Mouse (Mus musculus): ENCODE data around the gene Pitpnm3. TPM values are rescaled to one million over a fixed set of nuclear protein-coding genes. Genes with fewer than 3 reads are reported as not detected.

Gene Pitpnm3
- polyA plus RNA-seq, 2 experiments from 2014 or later, result not detected

DNA sequence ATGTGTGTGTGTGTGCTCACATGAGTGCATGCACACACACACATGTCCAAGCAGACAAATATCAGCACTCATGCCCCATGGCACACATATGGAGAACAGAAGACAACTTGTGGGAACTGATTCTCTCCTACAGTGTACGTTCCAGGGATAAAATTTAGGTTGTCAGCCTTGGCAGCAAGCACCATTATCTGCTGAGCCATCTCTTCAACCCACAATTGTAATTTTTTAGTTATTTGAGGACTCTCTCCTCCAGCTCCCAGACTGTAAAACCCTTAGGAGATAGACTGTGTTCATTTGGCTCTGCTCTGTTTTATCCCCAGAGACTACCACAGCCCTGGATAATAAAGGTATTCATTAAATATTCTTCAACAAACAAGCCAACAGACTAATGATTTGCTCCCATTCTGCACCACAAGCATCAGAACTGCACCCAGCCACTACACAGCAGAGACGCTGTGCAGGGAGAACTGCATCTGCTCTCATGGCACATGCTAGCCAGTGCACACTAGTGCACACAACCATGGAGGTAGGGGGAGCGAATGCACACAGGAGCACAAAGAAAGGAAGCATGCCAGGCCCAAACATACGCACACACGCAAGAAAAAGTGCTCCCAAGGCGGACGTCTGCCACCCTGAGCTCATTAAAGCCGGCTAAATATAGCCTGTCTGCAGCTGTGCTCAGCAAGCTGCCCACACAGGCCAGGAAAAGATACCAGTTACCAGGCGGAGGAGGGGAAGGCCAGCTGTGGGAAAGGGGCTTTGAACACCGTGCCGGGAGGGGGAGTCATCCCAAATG, 49.1 kb downstream of the Pitpnm3 start:
- ATAC-seq, result no peak

DNA sequence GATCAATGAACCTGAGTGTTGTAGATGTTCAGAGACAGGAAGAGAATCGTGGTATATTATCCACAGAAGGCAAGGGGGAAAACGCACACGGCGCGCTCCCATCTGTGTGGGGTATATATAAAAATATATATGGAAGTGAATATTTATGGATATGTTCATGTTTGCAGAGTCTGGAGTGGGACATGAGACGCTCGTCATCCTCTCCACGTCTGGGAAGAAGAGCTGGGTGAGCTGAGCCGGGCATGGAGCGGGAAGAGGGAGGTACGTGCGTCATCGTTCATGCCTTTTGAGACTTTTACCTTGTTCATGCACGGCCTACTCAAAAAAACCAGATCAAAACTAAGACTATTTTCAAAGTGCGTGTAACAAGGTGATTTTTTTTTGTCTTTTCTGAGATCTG, 51.2 kb downstream of the Pitpnm3 start:
- ATAC-seq, result no peak

DNA sequence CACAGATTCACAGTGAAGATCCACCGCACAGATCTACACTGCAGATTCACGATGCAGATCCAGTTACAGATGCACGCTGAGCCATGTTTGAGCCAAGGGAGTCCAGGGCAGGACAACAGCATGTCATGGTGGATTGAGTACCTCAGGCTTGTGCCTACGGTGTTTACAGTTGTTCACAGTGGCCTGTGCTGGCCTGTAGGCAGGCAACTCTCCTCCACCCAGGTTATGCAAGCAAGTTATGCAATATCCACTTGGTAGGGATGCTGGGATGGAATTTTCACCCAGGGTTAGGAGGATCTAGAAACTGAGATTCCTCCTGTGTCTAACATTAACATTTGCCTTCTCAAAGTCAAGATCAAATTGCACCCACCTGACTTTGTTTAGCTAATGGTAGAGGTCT, 53.0 kb downstream of the Pitpnm3 start:
- ATAC-seq, result no peak

- ATAC-seq, result no peak
Measured at GRCm38 (mm10) chr11:72080461-72080860, 55.1 kb downstream of the Pitpnm3 start.

GRCm38 (mm10) chr11:72078647-72079046, 56.9 kb downstream of the Pitpnm3 start:
- no peak for ATAC-seq

DNA sequence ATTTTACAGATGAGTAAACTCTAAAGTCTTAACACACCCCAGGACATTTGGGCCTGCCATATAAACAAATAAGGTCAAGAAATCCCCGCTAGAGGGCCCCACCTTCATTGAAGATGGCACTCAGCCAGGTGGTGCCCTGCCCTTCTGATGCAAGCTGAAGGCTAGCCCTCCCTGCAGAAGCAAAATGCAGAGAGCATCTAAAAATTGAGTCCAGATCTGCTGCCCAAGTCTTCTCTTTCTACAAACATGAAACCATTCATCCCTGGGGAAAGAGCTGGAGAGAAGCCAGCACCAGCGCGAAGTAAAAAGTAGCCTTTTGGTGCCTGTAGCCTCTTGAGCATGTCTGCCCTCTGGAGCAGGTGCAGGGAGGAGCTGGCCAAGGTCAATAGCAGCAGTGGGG, 57.5 kb downstream of the Pitpnm3 start:
- ATAC-seq, result no peak

GRCm38 (mm10) chr11:72074230-72074629, 61.3 kb downstream of the Pitpnm3 start:
- no peak for ATAC-seq

- ATAC-seq, result no peak
Measured at GRCm38 (mm10) chr11:72072331-72072905, 63.2 kb downstream of the Pitpnm3 start.

GRCm38 (mm10) chr11:72070733-72071132, 64.8 kb downstream of the Pitpnm3 start:
- ATAC-seq, result no peak

GRCm38 (mm10) chr11:72068026-72068425, 67.6 kb downstream of the Pitpnm3 start:
- ATAC-seq, result no peak

DNA sequence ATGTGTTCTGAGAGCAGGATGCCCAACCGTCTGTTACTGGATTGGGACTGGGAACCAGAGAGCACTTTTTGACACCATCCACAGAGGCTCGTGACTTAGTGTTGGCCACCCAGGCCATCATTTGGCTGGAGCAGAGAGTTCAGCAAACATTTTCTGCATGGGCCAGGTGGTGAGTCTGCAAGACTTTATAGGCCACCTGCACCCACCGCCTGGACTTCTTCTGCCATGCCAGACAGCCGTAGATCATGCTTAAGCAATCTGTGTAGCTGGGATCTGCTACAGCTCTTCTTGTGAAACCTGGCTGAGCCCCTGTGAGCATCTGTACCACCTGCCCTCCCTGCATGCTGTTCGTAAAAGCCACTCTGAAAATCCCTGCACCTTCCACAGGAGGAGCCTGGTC, 68.3 kb downstream of the Pitpnm3 start:
- ATAC-seq, result no peak

DNA sequence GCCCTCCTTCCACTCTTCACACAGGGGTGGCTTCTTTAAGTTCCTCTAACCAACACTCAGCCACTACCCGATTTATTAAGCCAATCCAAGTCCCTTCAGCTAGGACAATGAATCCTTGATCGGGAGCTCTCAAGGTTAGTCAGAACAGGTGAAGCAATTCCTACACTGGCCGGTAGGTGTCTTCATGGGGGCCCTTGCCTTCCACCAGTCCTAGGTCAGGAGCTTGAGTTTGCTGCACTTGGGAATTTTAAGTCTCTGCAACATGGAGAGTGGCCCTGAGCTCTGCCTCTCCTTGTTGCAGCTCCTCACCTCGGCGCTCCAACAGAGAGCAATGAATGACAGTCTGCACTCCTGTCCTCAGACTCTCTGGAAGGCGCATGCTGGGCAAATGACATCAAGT, 69.2 kb downstream of the Pitpnm3 start:
- no peak for ATAC-seq

GRCm38 (mm10) chr11:72065103-72065502, 70.5 kb downstream of the Pitpnm3 start:
- no peak for ATAC-seq

DNA sequence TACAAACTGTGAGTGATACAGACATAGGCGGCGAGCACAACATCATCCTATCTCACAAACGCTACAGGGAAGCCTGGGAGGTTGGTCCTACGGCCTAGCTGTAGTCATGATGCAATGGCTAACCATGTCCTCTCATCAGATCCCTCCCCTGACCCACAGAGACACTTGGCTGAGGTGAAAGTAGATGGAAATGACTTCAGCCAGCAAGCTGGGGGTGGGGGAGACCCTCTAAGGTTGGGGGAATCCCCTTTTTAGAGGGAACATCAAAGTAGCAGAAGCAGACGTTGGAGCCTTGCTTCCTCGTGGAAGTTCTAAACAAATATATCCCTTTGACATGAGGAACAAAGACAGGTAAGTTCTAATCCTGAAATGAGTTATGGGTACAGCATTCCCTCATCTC, 71.2 kb downstream of the Pitpnm3 start:
- ATAC-seq, result no peak

GRCm38 (mm10) chr11:72061093-72061620, 74.4 kb downstream of the Pitpnm3 start:
- no peak for ATAC-seq

DNA sequence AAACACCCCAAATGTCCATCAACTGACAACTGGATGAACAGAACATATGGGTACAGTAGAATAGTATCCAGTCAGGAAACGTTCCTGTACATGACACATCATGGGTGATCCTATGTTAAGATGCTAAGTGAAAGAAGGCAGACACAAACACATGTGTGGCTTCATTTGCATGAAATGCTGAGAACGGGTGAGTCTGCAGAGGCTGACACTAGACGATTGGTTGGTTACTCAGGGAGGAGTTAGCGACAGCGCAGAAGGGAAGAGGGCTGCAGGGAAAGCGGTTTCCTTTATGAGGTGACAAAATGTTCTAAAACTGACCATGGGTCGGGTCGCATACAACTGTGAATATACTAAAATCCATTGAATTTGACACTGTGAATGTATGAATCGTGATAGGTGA, 75.2 kb downstream of the Pitpnm3 start:
- ATAC-seq, result no peak

DNA sequence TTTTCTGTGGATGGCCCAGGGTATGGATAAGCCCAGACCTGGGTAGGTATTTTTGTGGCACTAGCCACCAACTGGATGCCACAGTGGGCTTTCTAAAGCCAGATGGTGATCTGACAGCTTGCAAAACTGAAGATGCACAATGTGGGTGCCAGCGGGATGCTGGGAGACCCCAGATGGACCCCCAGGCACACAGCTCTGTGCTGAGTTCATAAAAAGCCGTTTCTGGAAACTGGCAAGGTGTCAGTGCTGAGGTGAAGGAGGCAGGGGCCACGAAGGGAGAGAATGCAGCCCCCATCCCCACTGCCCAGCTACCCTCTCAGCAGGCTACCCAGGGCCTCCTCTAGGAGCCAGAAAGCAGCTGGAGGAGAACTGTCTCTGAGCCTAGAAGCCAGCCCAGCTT, 78.4 kb downstream of the Pitpnm3 start:
- ATAC-seq, result no peak

GRCm38 (mm10) chr11:72055176-72055575, 80.4 kb downstream of the Pitpnm3 start:
- no peak for ATAC-seq

DNA sequence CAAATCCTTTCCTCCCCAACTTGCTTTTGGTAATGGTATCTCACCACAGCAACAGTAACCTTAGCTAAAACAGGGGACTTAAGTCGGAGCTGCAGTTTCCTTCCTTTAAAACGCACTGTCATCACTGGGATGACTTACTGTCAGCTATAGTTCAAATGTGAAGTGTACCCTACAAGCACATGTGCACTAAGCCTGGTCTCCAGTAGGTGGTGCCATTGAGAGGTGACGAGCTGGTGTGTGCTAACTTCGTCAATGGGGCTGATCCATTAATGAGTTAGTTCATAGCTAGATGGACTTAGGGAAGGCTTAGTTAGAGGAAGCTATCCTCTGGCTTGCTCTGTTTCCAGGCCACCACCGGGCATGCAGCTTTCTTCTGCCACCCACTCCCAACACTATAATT, 82.9 kb downstream of the Pitpnm3 start:
- ATAC-seq, result no peak

GRCm38 (mm10) chr11:72052221-72052620, 83.4 kb downstream of the Pitpnm3 start:
- ATAC-seq, result no peak

DNA sequence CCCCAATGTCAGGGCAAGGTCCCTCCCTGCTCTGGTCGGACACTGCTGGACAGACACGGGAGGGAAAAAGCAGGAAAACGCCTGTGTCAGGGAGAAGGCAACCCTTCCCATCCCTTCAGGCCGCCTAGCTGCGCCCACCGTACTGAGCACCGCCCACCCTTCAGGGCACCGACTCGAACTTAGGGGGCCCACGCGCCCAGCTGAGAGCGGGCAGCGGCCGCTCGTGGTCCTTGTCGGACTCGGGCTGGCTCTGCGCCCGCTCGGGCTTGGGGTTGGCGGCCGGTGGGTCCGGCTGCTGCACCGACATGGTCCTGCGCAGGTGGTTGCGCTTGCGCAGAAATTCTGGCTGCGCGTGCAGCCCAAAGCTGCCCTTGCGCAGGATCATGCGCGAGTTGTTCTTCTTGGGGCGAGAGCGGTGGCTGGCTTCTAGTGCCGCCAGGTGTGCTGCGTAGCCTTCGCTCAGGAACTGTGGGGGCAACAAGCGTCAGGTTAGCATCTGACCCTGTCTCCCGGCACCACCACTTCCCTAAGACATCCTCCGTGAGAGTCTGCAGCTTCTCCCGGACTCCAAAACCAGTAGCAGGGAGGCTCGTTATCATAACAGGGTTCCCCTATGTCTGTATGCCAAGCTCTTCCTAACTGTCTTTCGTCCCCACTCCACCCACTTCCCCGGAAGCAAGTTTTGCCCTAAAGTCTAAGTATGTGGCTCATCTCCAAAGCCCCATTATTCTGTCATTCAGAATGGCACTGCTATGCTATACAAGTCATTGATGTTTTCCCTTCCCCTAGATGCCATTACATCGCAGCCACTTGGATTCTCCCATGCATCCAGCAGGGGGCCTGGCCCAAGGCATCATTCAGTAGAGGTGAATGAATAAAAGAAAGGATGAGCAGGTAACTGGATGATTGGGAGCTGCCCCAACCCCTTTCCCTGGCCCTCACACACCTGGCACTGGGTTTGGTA, 84.4 kb downstream of the Pitpnm3 start:
- ATAC-seq, result no peak

DNA sequence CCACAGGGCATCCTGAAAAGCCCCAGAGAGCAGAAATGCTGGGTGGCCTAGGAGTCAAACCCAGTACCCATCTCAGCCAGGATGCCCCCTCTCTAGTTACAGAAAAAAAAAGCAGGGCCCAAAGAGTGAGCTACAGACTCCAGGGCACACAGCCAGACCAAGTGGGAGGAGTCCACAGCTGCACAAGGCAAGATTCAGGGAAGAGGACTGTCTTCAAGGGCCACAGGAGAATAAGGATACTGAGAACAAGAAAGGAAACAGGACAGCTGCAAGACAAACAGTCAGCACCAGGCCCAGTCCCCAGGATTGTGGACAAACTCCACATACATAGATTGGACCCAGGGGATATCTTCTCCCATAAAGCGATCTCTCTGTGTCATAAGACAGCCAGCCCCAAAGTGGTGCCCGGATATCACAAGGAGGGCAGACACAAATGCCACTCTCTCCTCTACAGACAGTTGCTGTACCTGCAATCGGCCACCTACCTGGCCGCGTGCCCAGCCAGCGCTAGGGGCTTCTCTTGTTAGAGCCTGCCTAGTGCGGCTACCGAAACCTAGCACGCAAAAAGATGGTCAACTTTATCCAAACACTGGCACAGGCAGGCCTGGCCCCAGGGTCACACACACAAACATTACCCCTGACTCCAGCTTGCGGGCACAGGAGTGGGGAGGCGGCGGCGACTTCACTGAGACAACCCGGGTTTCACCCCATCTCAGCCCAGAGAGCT, 85.2 kb downstream of the Pitpnm3 start:
- no peak for ATAC-seq

Data from activated CD4-positive, CD25-positive, alpha-beta regulatory T cell, adult 4 months (primary cell).